Mouse (Mus musculus) lung, adult 2 months (tissue): Measurements from ENCODE around the gene Sp1.

Source experiments
- CTCF ChIP-seq: fragments of 200-500 bp; IDR thresholded peaks from 2 replicates; pipeline ENCODE4 v1.5.1; 2011; ENCODE audit warnings: mild to moderate bottlenecking, low read length, control low read depth; ENCODE audit not compliant: insufficient read depth
- POLR2A ChIP-seq: fragments of 200-500 bp; IDR thresholded peaks from 2 replicates; pipeline ENCODE4 v1.6.1; 2011; ENCODE audit warnings: low read depth, mild to moderate bottlenecking, control low read depth, low read length, borderline replicate concordance; ENCODE audit errors: extremely low read depth

- TF ChIP-seq CTCF: no peak
- TF ChIP-seq POLR2A: no peak
Measured at GRCm38 (mm10) chr15:102358834-102359233, 47.1 kb upstream of the Sp1 start.
